Mouse (Mus musculus): Measurements from ENCODE around the gene Uvrag.

GRCm38 (mm10) chr7:98953649-98954048, 187.3 kb downstream of the Uvrag start:
- TF ChIP-seq CTCF (IDR thresholded peaks at IDR 0.05; ENCODE audit: borderline replicate concordance, insufficient read depth, low read length): no peak
- no peak for TF ChIP-seq POLR2A (IDR thresholded peaks at IDR 0.05; ENCODE audit: low read depth, low read length)
